Mouse (Mus musculus) B cell, adult 67 days (primary cell): ENCODE data around the gene Ndufs4. TPM values are rescaled to one million over a fixed set of nuclear protein-coding genes. Genes with fewer than 3 reads are reported as not detected.

ENCODE experiments used
- total RNA-seq, 2 experiments: library from RNA; stranded (reverse); gene quantifications; 4 replicates each; pipeline ENCODE4 v1.2.4; 2023

Ndufs4 gene
- 10 to 100 TPM; 62.9 to 65.6 TPM for total RNA-seq

GRCm38 (mm10) chr13:114388211-114388965 is at the start of gene Ndufs4:
TSS of gene Ndufs4 (minus strand) at chr13:114388258.

Other genes starting within 250 kb of the Ndufs4 start
- not detected for gene Fst, start 70.7 kb upstream of the Ndufs4 start, total RNA-seq